Mouse (Mus musculus) heart, adult 2 months (tissue): ENCODE results near the gene Barx2. TPM values are rescaled to one million over a fixed set of nuclear protein-coding genes. Genes with fewer than 3 reads are reported as not detected.

ENCODE experiments used
- DNase-seq, 2 experiments: peaks; one replicate each; pipeline ENCODE4 v3.0.0; 2021
- H3K27ac ChIP-seq: fragments of 200-600 bp; 2 replicates; pipeline ENCODE4 v1.8.1; 2022
- H3K27me3 ChIP-seq: fragments of 200-500 bp; 2 replicates; pipeline ENCODE4 v1.6.1; 2012; ENCODE audit warnings: mild to moderate bottlenecking, low read length, inconsistent platforms, mixed read lengths; ENCODE audit not compliant: control insufficient read depth, insufficient read depth
- H3K36me3 ChIP-seq: fragments of 200-500 bp; 2 replicates; pipeline ENCODE4 v1.6.1; 2012; ENCODE audit warnings: low read length, inconsistent platforms; ENCODE audit not compliant: control insufficient read depth, insufficient read depth
- H3K4me1 ChIP-seq: fragments of 200-500 bp; 2 replicates; pipeline ENCODE4 v1.6.1; 2011; ENCODE audit warnings: low read length; ENCODE audit not compliant: control insufficient read depth, insufficient read depth
- H3K4me3 ChIP-seq: fragments of 200-600 bp; 2 replicates; pipeline ENCODE4 v1.8.1; 2022
- H3K79me2 ChIP-seq: fragments of 200-500 bp; replicated peaks from 2 replicates; pipeline ENCODE4 v1.6.1; 2012; ENCODE audit warnings: mild to moderate bottlenecking, inconsistent platforms, low read length, moderate library complexity, mixed read lengths; ENCODE audit not compliant: control insufficient read depth, insufficient read depth
- H3K9ac ChIP-seq: fragments of 200-500 bp; 2 replicates; pipeline ENCODE4 v1.6.1; 2012; ENCODE audit warnings: low read depth, mild to moderate bottlenecking, control low read depth, inconsistent platforms, low read length, mixed read lengths
- CTCF ChIP-seq: fragments of 200-600 bp; IDR thresholded peaks from 2 replicates; pipeline ENCODE4 v1.8.1; 2022; ENCODE audit warnings: antibody characterized with exemption, mild to moderate bottlenecking, moderate library complexity
- EP300 ChIP-seq: fragments of 200-500 bp; IDR thresholded peaks from 2 replicates; pipeline ENCODE4 v1.6.1; 2011; ENCODE audit warnings: low read depth, low read length, control low read depth; ENCODE audit not compliant: insufficient read depth
- POLR2A ChIP-seq: fragments of 200-500 bp; IDR thresholded peaks from 2 replicates; pipeline ENCODE4 v1.6.1; 2011; ENCODE audit warnings: mild to moderate bottlenecking, low read depth, low read length, control low read depth; ENCODE audit not compliant: insufficient read depth
- WGBS: fragments of 180-500 bp; shearing (Covaris S2); methylation state at CpG from one replicate; pipeline ENCODE4 v1.1.7; 2018; 5-methylcytosine and 5-hydroxymethylcytosine counted together
- intact Hi-C: fragments of 180-260 bp; cut with DNase I; formaldehyde crosslinking; loops from one replicate; pipeline ENCODE4 v1.15.1; 2025
- polyA plus RNA-seq: library from polyadenylated mRNA; depleted of rRNA; stranded (reverse); fragments of >200 nt; gene quantifications from 2 replicates; pipeline ENCODE4 v1.2.3, GENCODE M21; 2012; rRNA removed
- total RNA-seq, 2 experiments: library from RNA; stranded (reverse); gene quantifications; 2 replicates each; pipeline ENCODE4 v1.2.3; 2021

Barx2 gene
- total and polyA plus RNA-seq, 3 experiments, result 0.04 to 0.36 (median 0.13) TPM

DNA sequence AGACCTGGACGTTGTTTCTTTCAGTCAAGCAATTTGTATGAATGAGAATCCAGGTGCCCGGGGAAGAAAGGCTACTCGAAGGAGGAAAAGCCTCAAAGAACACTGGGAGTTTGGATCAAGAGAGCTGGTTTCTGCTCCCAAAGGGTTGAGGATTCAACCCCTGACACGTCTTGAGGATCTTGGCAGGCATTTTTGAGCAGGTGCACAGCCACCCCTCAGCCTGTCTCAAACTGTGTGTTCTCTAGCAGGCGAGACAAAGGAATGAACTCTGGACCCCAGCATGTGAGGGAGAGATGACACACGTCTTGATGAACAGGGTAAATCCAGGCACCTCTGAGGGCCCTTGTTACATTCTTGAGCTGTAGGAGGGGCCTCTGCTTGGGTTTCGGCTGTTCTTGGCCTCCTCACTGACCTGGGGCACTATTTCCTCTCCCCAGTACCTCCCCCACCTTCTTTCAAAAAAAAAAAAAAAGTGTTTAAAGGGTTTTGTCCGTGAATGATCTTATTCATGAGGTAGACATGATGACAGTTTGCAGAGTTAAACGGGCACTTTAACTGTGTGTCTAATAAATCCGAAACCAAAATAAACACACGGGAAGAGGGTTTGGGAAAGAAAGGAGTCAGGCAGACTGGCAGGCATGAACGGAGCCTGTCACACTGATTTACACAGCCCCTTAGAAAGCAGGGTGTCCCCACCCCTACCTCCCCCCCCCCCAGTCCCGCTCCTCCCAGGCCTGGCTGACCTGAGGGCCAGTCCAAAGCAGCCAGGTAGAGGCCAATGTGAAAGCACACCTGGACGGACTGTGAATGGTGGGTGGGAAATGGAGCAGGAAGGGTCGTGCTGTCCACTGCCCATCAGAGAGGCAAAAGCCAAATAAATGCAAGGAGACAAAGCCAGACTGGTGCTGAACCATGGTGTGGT, 73.9 kb downstream of the Barx2 start:
- 69% methylated on average over 15 of the region's 15 CpGs for WGBS
- no peak for TF ChIP-seq POLR2A
- no peak for TF ChIP-seq CTCF
- Histone ChIP-seq H3K79me2 (no peaks in the 10 kb centered on the region), H3K4me1 (no peaks in the 10 kb centered on the region), H3K9ac (no peak overlapping the region), H3K36me3 (no peaks in the 10 kb centered on the region), H3K27ac (no peak overlapping the region), H3K4me3 (no peak overlapping the region), H3K27me3 (no peaks in the 10 kb centered on the region)
- intact Hi-C loops, result no loop called here
- DNase-seq, result no peak

DNA sequence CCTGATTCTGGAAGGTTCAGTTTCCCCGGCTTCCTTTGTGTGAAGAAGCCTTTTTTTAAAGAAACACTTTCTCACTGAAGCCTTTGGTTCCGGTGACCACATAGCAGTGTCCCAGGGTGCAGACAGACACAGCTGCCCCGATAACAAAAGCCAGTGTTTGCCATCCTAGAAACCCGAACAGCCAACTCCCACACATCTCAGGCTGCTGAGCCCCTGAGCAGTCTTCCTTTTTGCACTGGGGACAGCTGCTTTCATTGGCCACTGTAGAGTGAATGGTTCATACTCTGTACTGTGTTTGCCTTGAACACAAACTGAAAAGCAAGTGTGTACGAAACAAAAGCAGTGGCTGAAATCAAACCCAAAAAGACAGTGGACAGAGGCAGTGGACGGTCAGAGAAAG, 75.2 kb downstream of the Barx2 start:
- no peak overlapping the region for H3K4me3 ChIP-seq

DNA sequence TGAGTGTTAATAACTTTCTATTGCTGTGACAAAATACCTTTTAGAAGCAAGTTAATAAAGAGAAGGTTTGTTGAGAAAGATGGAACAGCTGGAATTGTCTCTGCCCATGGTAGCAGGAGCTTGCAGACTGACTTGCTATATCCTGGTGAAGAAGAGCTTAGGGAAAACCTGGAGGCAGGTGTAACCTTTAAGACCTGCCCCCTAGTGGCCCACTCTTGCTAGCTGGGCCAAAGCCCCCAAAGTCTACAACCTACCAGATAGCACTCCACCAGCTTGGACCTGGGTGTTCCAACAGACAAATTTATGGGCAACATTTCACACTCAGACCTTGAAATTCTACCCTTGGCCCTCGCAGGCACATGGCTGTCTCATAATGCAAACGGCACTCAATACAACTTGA, 104.5 kb downstream of the Barx2 start:
- H3K36me3 ChIP-seq, result no peaks in the 10 kb centered on the region
- H3K4me3 ChIP-seq, result no peak overlapping the region
- no peaks in the 10 kb centered on the region for H3K4me1 ChIP-seq
- TF ChIP-seq EP300 (no peak), CTCF (peak; percentile 32; the same call in 1 of the 2 replicates), POLR2A (no peak)
- H3K27me3 ChIP-seq, result no peaks in the 10 kb centered on the region
- intact Hi-C loops, result no loop called here
- H3K79me2 ChIP-seq, result no peaks in the 10 kb centered on the region
- 78% methylated on average over 2 of the region's 2 CpGs for WGBS
- no peak overlapping the region for H3K27ac ChIP-seq
- H3K9ac ChIP-seq, result no peak overlapping the region
- no peak for DNase-seq

More for the DNA sequence above, 75.2 kb downstream of the Barx2 start:
- H3K79me2 ChIP-seq, result no peaks in the 10 kb centered on the region
- H3K27me3 ChIP-seq, result no peaks in the 10 kb centered on the region
- DNase-seq, result no peak
- H3K4me1 ChIP-seq, result no peaks in the 10 kb centered on the region
- WGBS, result 68% methylated on average over 6 of the region's 6 CpGs
- intact Hi-C loops, result no loop called here
- H3K27ac ChIP-seq, result no peak overlapping the region
- TF ChIP-seq POLR2A (no peak), CTCF (no peak), EP300 (no peak)
- no peak overlapping the region for H3K9ac ChIP-seq
- H3K36me3 ChIP-seq, result no peaks in the 10 kb centered on the region

DNA sequence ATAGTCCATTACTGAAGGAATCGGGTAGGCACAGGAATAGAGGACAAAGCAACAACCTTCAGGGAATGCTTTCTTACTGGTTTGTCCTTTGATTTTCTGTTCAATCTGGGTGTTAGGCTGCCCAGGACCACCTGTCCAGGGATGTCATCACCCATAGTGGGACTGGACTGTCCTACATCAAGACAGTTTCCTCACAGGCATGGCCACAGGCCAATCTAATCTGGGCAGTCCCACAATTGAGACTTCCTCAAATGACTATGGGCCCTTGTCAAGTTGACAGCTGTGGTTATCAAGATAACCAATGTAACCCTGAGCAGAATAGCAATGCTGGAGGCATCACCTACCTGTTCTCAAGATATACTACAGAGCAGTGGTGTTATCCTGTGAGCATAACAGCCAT, 110.6 kb downstream of the Barx2 start:
- no peaks in the 10 kb centered on the region for H3K79me2 ChIP-seq

More for the DNA sequence above, 110.6 kb downstream of the Barx2 start:
- no peaks in the 10 kb centered on the region for H3K27me3 ChIP-seq
- TF ChIP-seq POLR2A (no peak), EP300 (no peak), CTCF (no peak)
- no peak overlapping the region for H3K27ac ChIP-seq
- no peak overlapping the region for H3K4me3 ChIP-seq
- H3K4me1 ChIP-seq, result no peaks in the 10 kb centered on the region
- H3K36me3 ChIP-seq, result no peaks in the 10 kb centered on the region
- no peak overlapping the region for H3K9ac ChIP-seq
- WGBS, result 82% methylated on average over 1 of the region's 1 CpGs
- intact Hi-C loops, result no loop called here
- no peak for DNase-seq

Other genes starting within 250 kb of the Barx2 start
- 10 to 100 TPM; 18.0 to 20.8 TPM for gene Arhgap32, start 202.7 kb upstream of the Barx2 start, total RNA-seq
- 3.2 and 4.1 TPM in 2 replicates for gene Arhgap32, start 202.7 kb upstream of the Barx2 start, polyA plus RNA-seq